Mouse (Mus musculus) retina, adult 2 months (tissue): Measurements from ENCODE around the gene Scamp3.
"Not testable (repeated sequence)": the region's sequence is repeated elsewhere in the genome, so short reads cannot be mapped to it uniquely, and the experiment has no call there.

Experiments
- DNase-seq: peaks from one replicate; pipeline ENCODE4 v3.0.0-alpha.2; 2012; ENCODE audit warnings: low read depth, low spot score

Gene Scamp3

DNA sequence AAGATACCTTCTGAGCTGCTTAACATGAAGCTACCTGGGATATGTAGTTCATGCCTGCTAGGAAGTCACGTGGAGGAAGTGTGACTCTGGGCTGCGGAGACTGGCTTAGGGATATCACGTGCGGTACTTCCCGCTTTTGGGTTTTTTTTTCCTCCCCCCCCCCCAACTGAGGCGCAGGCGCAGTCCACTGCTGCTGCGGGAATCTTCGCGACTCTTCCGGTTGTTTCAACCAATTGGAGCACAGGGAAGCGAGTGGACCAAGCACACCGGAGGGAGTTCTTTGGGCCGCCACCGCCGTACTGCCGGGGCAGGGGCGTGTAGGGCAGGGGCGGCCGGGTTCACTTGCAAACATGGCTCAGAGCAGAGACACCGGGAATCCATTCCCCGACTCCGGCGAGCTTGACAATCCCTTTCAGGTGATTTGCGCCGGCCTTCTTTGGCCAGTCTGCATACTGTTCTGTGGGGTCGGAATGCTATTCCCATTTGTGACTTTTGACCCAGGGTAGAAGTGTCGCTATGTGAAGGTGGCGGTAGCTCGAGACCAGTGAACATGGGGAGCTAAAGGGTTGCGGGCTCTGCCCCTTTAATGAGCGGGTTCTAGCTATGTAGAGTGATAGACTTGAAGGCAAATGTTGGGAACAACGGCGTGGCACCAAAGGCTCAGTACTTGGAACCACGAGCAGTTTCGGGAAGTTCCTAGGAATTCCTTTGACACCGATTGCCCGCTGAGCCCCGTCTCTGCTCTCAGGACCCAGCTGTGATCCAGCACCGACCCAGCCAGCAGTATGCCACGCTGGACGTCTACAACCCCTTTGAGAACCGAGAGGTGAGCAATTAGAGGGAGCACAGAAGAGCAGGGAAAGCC lies at the start of gene Scamp3:
Scamp3 (plus strand) TSS at position 232 of the 865 bp plus-strand sequence.
- peak; percentile 95 for DNase-seq

DNA sequence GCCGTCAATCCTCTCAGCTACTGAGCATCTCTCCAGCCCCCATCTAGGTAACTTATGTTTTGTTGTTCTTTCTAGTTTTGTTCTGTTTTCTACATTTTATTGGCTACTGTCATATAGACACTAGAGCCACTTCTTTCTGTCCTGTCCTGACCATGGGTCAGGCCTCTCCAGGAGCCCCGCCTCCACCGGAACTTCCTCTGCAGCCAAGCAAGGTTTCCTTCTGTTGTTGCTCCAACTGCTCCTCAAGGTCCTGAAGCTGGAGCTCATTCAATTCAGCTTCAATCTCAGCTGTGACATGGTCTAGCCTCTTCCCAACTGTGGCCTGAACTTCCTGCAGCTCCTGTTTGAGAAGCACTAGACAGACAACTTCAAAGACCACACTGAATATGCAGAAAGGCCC lies 47.4 kb upstream of the Scamp3 start:
- DNase-seq: no peak

DNA sequence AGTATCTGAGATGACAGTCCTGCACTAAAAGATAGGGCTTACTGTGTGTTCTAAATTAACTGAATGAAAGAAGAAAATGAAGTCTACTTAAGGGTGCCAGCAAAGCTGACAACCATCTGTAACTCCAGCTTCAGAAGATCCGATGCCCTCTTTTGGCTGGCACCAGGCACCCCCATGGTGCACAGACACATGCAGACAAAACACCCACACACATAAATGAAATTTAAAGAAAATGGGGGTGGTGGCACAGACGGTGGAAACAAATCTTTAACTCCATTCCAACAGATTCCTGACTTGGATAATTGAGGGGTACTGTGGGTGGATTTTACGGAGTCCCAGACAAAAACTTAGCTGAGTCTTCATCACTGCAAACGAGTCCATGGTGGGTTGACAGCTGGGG lies 45.5 kb upstream of the Scamp3 start:
- DNase-seq: no peak

DNA sequence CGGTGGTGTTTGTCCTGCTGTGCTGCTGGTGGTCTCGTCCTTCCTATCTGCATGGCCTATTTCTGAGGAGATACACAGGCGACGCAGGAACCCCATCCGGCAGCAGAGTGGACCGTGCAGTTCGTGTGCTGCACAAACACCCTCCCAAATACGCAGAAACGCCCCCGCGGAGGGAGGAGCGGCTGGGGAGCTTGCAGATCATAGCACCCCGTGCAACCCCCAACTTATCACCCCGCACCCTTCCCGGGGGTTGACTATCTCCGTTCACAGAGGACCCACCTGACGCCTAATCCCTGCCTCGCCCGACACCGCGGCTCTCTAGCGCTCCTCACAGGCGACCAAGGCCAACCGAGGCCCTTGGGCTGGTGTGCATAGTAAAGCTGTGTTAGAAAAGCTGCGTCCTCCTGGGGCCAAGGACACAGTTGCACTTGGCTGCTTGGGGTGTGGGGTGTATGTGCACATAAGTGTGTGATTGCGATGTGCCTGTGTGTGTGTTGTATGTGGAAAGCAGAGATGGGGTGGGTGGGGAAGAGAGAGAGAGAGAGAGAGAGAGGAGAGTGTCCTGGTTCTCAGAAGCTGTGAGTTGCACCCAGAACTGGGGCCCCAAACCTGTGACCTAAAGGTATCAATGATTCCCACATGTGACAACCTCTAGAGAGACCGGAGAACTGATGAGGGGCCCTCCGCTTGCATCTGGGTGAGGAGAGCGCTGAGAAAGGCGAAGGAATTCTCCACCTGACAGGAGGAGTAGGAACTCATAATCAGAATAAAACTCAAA lies 44.8 kb upstream of the Scamp3 start:
- DNase-seq: no peak

DNA sequence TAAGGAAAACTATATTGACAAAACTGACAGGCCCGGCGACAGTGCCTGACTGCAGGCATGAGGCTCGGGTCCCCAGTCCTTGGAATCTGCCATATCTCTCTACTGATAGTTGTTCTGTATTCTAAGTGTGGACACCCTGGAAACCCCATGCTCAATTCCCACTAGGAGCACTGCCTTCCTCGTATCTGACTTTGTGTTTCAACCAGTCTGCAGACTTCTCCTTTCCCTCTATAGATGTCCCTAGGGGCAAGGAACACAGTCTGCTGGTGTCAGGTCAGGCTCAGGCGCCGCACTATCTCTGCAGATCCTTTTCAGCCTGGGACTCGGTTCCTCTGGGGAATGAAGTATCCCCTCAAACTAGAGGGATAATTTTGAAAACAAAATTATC lies 44.2 kb upstream of the Scamp3 start:
- no peak for DNase-seq

DNA sequence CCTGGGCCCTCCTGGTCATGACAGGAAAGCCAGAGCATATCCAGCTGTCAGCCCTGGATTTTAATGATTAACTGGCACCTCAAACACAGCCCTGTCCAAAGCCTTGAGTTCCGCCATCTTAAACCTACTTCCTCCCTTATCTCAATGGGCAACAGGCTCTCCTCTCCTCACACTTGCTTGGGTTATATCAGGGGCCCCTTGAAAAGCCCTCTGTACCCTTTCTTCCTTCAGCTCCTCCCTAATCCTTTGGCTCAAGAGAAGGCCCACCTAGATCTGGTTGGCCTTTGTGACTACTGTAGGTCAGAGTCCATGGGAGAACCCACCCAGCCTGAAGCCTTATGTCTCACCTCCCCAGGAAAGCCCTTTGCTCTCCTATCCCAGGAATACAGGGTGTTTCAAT lies 43.5 kb upstream of the Scamp3 start:
- no peak for DNase-seq

DNA sequence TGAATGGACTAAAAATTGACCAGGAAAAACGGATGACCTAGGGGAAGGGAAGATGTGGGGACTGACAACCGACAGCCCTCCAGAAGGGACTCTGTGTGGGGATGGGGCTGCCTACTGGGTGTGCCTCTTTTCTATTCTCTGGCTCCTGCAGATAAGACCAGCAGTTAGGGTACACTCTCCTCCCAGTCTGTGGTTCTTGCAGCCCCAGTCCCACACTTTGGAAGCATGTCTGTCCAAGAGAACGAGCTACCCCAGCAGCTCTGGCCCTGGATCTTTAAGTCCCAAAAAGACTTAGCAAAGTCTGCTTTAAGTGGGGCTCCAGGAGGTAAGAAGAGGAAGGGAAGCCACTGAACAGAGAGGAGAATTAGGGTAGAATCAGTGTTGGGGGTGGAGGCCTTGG lies 41.3 kb upstream of the Scamp3 start, which contains the start of gene Pklr:
Pklr (plus strand) TSS at position 185 of the 400 bp plus-strand sequence.
- no peak for DNase-seq

DNA sequence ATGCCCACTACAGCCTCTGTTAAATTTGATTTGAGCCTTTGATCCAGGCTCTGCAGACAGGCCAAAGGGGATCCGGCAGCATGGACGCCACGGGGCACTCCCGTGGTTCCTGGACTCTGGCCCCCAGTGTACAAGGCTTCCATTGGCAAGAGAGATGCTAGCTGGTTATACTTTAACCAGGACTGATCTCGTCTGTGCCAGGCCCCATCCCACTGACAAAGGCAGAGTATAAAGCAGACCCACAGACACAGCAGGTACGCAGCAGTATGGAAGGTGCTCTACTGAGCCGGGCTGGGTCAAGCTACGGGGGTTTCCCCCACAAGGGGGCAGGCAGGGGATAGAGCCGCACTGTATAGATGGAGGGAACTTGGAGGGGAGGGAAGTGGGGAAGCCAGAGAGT lies 40.9 kb upstream of the Scamp3 start:
- DNase-seq: no peak

DNA sequence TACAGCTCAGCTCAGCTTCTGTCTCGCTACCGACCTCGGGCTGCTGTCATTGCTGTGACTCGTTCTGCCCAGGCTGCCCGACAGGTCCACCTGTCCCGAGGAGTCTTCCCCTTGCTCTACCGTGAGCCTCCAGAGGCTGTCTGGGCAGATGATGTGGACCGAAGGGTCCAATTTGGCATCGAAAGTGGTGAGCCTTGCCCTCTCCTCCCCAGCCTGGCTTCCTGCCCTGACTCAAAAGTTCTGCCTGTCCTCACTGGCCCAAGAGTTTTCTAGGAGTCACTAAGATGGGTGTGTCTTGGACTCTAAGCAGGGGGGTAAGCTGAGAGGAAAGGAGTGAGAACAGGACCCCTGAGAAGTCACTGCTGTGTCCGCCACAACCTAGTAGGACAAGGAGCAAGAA lies 32.5 kb upstream of the Scamp3 start:
- no peak for DNase-seq

DNA sequence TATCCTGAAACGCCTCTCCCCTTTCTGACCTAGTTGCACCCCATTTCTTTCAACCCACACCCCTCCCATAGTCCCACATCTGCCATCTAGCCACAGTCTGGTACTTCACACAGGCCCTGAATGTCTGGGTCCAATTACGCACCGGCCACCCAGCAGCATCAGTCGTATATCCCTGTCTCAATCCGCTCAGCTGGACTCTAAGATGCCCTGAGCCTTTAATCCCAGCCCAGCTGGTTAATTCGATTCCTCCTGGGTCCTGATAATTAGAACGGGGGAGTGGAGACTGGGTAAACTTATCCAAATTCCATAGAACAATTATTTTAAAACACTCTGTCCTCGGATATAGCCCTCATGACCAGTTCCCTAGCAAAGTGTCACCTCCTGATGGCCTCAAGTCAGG lies 31.7 kb upstream of the Scamp3 start:
- DNase-seq: peak; percentile 71

DNA sequence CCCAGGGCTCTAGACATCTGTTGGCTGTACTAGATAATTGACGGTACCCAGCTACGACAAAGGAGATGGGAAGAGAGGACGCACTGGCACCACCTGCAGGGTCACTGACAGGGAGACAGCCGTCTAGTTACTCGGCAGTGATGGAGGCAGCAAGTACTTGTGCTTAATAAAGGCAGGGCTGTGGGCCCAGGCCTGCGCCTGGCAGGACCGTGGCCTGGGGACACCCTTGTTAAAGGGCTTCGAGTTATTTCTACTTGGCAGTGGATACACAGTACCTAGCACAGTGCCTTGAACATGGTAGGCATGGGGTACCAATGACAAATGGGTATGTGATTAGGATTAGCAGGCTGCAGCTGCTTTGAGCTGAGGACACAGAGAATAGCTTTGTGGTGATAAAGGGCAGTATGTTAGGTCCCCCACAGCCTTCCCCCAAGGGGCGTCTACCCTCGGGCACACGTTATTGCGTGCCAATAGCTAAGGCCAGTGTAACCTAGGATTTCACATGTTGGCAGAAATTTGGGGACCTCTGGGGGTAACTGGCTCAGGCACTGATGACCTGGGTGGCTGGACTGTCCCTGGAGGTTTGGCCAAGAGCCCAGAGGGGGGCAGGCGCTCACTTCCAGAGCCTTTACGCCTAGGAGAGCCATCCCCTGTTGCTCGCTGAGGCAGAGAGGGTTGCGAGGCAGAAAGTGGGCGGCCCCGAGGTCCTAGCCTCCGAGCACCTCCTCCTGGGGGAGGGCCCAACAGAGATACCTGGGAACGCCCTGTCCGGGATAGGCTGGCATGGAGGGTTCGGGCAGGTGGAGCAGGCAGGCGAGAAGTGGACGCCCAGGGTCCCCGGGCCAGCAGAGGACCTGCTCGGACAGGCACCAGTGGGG lies 29.9 kb upstream of the Scamp3 start:
- DNase-seq: no peak

DNA sequence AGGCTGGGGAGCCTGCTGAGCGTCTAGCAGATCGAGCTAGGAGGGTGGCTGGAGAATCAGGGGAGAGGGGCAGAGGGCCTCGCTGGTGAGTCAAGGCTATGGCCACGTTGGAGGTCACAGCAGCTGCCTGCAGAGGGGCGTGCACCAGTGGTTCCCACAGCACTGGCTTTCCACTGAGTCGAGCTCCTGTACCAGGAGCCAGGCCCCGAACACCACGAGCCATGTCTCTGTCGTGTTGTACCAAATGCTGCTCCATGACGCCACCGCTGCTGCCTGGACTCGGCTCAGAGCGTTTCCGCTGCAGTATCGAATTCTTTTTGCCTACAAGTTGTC lies 29.3 kb upstream of the Scamp3 start:
- no peak for DNase-seq

DNA sequence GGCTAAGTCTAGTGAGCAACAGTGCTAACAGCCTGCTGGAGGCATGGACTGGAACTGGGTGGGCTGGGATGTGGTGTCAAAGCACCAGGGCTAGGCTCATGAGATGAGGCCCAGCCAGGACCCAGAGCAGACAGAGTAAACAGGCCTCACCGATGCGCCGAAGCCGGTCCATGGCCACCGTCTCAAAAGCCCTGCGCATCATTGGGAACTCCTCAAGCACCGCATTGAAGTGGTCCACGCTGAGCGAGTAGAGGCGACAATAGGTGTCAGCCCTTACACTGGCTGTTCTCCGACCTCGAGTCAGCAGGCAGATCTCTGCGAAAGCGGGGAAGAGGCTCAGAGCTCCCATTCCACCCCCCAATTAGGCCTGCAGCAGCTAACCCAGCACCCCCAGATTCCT lies 28.7 kb upstream of the Scamp3 start:
- DNase-seq: no peak

DNA sequence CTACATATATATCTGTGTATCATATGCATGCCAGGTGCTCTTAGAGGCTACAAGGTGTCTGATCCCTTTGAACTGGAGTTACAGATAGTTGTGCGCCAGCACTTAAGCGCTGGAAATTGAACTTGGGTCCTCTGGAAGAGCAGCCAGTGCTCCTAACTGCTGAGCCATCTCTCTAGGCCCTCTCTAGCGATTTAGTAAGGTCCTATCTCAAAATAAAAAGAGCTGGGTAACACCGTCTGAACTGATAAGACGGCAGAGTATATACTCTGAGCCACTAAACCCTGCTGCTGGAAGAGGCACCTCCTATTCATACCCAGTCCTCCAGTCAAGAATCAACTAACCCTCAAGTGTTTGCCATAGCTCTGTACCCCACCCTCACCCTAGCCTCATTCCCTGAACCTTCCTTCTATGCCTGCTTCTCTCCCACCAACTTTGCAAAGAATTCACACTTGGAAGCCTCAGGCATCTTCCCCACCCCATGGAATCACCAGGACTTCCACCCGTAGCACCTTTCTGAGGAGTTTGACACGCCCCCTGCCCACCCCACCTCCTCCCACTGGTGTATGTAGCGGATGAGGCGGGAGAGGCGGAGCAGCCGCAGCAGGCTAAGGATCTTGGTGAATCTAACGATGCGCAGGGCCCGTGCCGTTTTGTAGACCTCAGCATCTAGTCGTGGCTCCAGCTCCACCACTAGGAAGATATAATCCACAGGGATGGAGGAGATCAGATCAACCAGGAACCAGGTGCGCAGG lies 25.0 kb upstream of the Scamp3 start:
- no peak for DNase-seq

DNA sequence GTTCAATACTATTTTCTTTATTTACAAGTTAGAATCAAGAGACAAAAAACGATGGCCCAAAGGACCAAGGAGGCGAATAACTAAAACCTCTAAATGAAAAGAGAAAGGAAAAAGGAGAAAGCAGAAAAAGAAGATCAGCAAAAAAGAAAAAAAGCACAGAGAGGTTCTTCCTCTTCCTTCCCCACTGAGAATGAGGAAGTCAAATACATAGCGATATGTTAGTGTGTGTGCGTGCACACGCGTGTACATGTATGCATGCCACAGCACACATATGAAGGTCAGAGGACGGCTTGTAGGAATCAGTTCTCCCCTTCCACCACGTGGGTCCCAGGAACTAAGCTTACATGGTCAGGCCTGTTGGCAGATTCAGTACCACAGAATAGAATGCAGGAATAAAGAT lies 20.3 kb upstream of the Scamp3 start:
- DNase-seq: no peak

DNA sequence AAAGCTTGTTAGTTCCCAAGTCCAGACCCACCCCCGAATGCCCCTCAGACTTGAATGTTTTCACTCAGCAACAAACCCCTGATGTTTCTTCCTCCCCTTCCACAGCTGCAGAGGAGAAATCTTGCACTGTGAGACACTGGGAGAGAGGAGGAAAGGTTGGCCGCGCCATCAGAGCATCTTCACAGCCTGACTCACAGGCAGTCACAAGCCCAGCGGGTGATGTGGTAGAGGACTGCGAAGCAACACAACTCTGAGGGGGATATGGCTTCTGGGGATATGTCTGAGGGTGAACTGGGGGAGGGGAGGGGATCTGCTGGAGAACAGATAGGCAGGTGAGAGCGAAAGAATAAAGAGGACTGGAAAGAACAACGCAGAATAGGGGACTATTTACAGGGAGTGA lies 18.6 kb upstream of the Scamp3 start:
- no peak for DNase-seq

DNA sequence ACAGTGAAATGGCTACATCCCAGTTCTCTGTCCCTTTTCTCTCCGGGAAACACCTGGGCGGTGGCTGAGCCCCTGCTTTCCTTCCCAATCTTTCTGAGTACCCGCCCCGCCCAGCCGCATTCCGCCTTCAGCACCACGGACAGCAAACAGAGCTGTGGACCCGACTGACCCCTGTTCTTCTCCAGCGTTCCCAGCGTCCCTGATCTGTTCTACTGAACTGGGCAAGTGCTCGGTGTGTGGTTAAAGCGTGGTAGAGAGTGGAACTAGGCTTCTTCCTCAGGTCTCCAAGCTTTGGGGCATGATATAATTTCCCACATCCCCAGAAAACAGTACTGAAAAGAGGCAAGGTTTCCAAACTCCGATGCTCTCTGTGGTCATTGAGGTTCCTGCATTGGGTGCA lies 18.1 kb upstream of the Scamp3 start:
- no peak for DNase-seq

DNA sequence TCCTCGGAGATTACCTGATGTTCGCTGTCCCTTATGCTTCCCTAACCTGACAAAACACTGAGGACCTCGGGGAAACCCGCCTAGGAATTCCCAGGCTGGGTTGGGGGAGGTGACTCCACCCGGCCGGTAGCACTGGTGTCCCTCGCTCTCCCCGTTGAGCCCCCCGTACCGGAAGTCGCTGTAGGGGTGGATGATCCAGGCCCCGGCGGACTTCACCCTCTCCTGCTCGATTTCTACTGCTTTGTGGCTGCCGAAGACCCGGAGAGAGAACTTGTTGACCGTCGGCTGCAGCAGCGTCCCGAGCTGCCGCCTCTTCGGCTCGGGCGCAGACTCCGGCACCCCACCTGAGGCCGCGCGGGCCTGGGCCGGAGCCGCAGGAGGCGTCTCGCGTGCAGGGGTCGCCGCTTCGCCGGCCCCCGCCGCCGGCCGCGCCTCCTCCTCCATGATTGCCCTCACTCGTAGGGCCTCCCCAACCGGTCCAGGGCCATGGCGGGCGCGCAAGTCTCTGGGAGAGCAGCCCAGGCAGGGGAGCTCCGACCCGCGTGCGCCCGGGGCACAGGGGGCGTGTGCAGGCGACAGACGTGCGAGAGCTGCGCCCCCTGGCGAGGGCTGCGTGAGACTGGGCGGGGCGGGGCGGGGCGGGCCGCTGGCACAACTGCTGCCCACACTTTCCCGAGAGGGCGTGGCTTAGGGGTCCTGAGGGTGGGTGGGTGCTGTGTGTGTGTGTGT lies 17.5 kb upstream of the Scamp3 start, which contains the start of gene Hcn3:
Hcn3 (minus strand) TSS at position 581 of the 729 bp plus-strand sequence.
- peak; percentile 41 for DNase-seq

DNA sequence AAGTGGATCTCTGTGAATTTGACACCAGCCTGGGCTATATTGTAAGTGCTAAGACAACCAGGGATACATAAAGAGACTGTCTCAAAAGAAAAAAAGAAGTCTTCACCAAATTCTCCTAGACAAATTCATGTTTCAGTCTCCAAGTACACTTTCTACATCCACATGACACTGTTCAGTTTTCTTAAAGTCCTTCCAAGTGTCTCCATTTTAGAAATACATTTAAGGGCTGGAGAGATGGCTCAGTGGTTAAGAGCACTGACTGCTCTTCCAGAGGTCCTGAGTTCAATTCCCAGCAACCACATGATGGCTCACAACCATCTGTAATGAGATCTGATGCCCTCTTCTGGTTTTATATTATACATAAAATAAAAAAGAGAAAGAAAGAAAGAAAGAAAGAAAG lies 16.1 kb upstream of the Scamp3 start:
- DNase-seq: not testable (repeated sequence)

DNA sequence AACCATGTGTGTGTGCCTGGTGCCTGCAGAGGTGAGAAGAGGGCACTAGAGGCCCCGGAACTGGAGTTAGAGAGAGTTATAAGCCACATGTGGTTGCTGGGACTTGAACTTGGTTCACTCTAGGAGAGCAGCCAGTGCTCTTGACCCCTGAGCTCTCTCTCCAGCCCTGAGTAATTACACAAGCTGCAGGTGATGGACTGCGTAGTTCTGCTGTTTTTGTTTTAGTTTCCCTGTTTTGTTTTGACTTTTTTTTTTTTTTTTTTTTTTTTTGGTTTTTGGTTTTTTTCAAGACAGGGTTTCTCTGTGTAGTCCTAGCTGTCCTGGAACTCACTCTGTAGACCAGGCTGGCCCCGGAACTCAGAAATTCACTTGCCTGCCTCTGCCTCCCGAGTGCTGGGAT lies 15.5 kb upstream of the Scamp3 start:
- no peak for DNase-seq

DNA sequence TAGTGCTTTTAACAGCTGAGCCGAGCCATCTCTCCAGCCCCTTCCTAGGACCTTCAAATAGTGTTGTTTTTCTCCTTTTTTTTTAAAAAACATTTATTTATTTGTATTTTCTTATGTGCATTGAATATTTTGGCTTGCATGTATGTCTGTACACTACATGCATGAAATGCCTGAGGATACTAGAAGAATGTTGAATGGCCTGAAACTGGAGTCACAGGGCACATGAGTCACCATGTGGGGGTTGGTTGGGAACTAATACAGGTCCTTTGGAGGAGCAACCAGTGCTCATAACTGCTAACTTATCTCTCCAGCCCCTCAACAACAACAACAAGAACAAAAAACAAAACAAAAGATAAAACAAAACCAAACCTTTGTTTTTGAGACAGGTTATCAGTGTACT lies 14.2 kb upstream of the Scamp3 start:
- no peak for DNase-seq
